Mouse (Mus musculus) liver, postnatal 0 days (tissue): Measurements from ENCODE around the gene Elp5. TPM values are rescaled to one million over a fixed set of nuclear protein-coding genes. Genes with fewer than 3 reads are reported as not detected.

Experiments used
- ATAC-seq: fragments of 200-750 bp; cut with Nextera tagmentation; 2 replicates; pipeline ENCODE4 v1.8.0; 2017; ENCODE audit warnings: mild to moderate bottlenecking, moderate library complexity
- DNase-seq: peaks from one replicate; pipeline ENCODE4 v3.0.0-alpha.2; 2016
- H3K27ac ChIP-seq: fragments of 300-500 bp; sonication (generic); 2 replicates; pipeline ENCODE4 v1.5.1; 2014; ENCODE audit warnings: antibody characterized with exemption, moderate library complexity, mild to moderate bottlenecking, low read depth
- H3K27me3 ChIP-seq: fragments of 300-500 bp; sonication (generic); 2 replicates; pipeline ENCODE4 v1.6.1; 2014; ENCODE audit warnings: low read length, control low read depth, mixed read lengths; ENCODE audit not compliant: insufficient read depth
- H3K36me3 ChIP-seq: fragments of 300-500 bp; sonication (generic); replicated peaks from 2 replicates; pipeline ENCODE4 v1.6.1; 2014; ENCODE audit warnings: mild to moderate bottlenecking, control low read depth, low read length, moderate library complexity, mixed read lengths; ENCODE audit not compliant: insufficient read depth
- H3K4me1 ChIP-seq: fragments of 300-500 bp; sonication (generic); 2 replicates; pipeline ENCODE4 v1.6.1; 2014; ENCODE audit warnings: antibody characterized with exemption, mild to moderate bottlenecking, control low read depth; ENCODE audit not compliant: insufficient read depth
- H3K4me2 ChIP-seq: fragments of 300-500 bp; sonication (generic); 2 replicates; pipeline ENCODE4 v1.6.1; 2014; ENCODE audit warnings: low read depth, mild to moderate bottlenecking, low read length, moderate library complexity, mixed read lengths
- H3K4me3 ChIP-seq: fragments of 300-500 bp; sonication (generic); 2 replicates; pipeline ENCODE4 v1.5.1; 2014; ENCODE audit warnings: low read depth, low read length
- H3K9ac ChIP-seq: fragments of 300-500 bp; sonication (generic); replicated peaks from 2 replicates; pipeline ENCODE4 v1.6.1; 2014; ENCODE audit warnings: mild to moderate bottlenecking, moderate library complexity
- H3K9me3 ChIP-seq: fragments of 300-500 bp; sonication (generic); 2 replicates; pipeline ENCODE4 v1.6.1; 2016; ENCODE audit warnings: mild to moderate bottlenecking, control low read depth, low read length, mixed read lengths
- CTCF ChIP-seq: sonication (generic); IDR thresholded peaks from 2 replicates; pipeline ENCODE4 v1.5.1; 2016; ENCODE audit warnings: antibody characterized with exemption, low read depth
- EP300 ChIP-seq: IDR thresholded peaks from 2 replicates; pipeline ENCODE4 v1.6.1; 2016; ENCODE audit warnings: antibody characterized with exemption, low read depth, mild to moderate bottlenecking
- WGBS: fragments of 180-500 bp; shearing (Covaris S2); extraction: QIAGEN DNeasy Blood & Tissue Kit; methylation state at CpG from one replicate; pipeline ENCODE4 v1.1.7; 2014; ENCODE audit not compliant: insufficient replicate concordance; 5-methylcytosine and 5-hydroxymethylcytosine counted together
- polyA plus RNA-seq: library from polyadenylated mRNA; unstranded; fragments of >200 nt; fragmentation: Nextera tagmentation; extraction: Ambion mirVana; gene quantifications from 2 replicates; pipeline ENCODE4 v1.2.1, GENCODE M21; 2015

Elp5 gene
- polyA plus RNA-seq, 1 experiment from 2014 or later, result 40.6 TPM

- peak; percentile 71 for DNase-seq
- H3K4me1 ChIP-seq, result peaks cover 20% of the 10 kb centered on the region
- peak overlapping the region; percentile 78 for H3K9ac ChIP-seq
- H3K4me2 ChIP-seq, result peak overlapping the region; percentile 93
- peaks cover 10% of the 10 kb centered on the region for H3K36me3 ChIP-seq
- peak overlapping the region; percentile 85 for H3K27ac ChIP-seq
- no peaks in the 10 kb centered on the region for H3K9me3 ChIP-seq
- ATAC-seq, result peak; percentile 71
- 82% methylated on average over 18 of the region's 18 CpGs for WGBS
- H3K4me3 ChIP-seq, result peak overlapping the region; percentile 73
- no peak for TF ChIP-seq CTCF
- TF ChIP-seq EP300, result peak; percentile 85
- H3K27me3 ChIP-seq, result peaks cover 22% of the 10 kb centered on the region; the same call in 1 of the 2 replicates
Observed at GRCm38 (mm10) chr11:69945997-69946891, 36.1 kb downstream of the Elp5 start.

GRCm38 (mm10) chr11:69945216-69945615, 37.1 kb downstream of the Elp5 start:
- peak overlapping the region; percentile 85; the same call in 1 of the 2 replicates for H3K27ac ChIP-seq
- peak overlapping the region; percentile 93 for H3K4me2 ChIP-seq
- peaks cover 20% of the 10 kb centered on the region; the same call in 1 of the 2 replicates for H3K27me3 ChIP-seq
- H3K4me3 ChIP-seq, result peak overlapping the region; percentile 73
- no peak overlapping the region; the same call in 1 of the 2 replicates for H3K9ac ChIP-seq
- peaks cover 20% of the 10 kb centered on the region for H3K4me1 ChIP-seq
- no peak for ATAC-seq
- no peak for DNase-seq
- WGBS, result 82% methylated on average over 13 of the region's 13 CpGs
- no peaks in the 10 kb centered on the region for H3K9me3 ChIP-seq
- TF ChIP-seq CTCF (no peak), EP300 (no peak)
- peaks cover 10% of the 10 kb centered on the region for H3K36me3 ChIP-seq

GRCm38 (mm10) chr11:69940962-69941361, 41.4 kb downstream of the Elp5 start:
- no peak overlapping the region for H3K4me2 ChIP-seq
- ATAC-seq, result no peak
- H3K27me3 ChIP-seq, result peaks cover 40% of the 10 kb centered on the region
- peaks cover 10% of the 10 kb centered on the region for H3K4me1 ChIP-seq
- 83% methylated on average over 4 of the region's 4 CpGs for WGBS
- no peak for DNase-seq
- no peak overlapping the region for H3K27ac ChIP-seq
- TF ChIP-seq CTCF (no peak), EP300 (no peak)
- H3K4me3 ChIP-seq, result no peak overlapping the region
- no peak overlapping the region for H3K9ac ChIP-seq
- no peaks in the 10 kb centered on the region for H3K9me3 ChIP-seq
- H3K36me3 ChIP-seq, result peaks cover 10% of the 10 kb centered on the region

GRCm38 (mm10) chr11:69939731-69940130, 42.6 kb downstream of the Elp5 start:
- TF ChIP-seq EP300, result no peak
- TF ChIP-seq CTCF, result no peak
- H3K9ac ChIP-seq, result no peak overlapping the region
- no peak overlapping the region for H3K4me2 ChIP-seq
- H3K4me1 ChIP-seq, result peaks cover 16% of the 10 kb centered on the region
- no peaks in the 10 kb centered on the region for H3K9me3 ChIP-seq
- H3K27me3 ChIP-seq, result peaks cover 52% of the 10 kb centered on the region
- no peak overlapping the region for H3K27ac ChIP-seq
- WGBS, result 90% methylated on average over 17 of the region's 17 CpGs
- peaks cover 6% of the 10 kb centered on the region for H3K36me3 ChIP-seq
- no peak for ATAC-seq
- H3K4me3 ChIP-seq, result no peak overlapping the region
- no peak for DNase-seq

- H3K4me3 ChIP-seq, result no peak overlapping the region
- H3K9ac ChIP-seq, result no peak overlapping the region
- H3K9me3 ChIP-seq, result no peaks in the 10 kb centered on the region
- ATAC-seq (no peak), DNase-seq (no peak)
- H3K4me2 ChIP-seq, result no peak overlapping the region
- H3K27me3 ChIP-seq, result peaks cover 58% of the 10 kb centered on the region
- no peak overlapping the region for H3K27ac ChIP-seq
- peaks cover 21% of the 10 kb centered on the region for H3K4me1 ChIP-seq
- H3K36me3 ChIP-seq, result peaks cover 4% of the 10 kb centered on the region
- WGBS, result 64% methylated on average over 5 of the region's 5 CpGs
- TF ChIP-seq EP300 (no peak), CTCF (no peak)
Observed at GRCm38 (mm10) chr11:69939181-69939580, 43.1 kb downstream of the Elp5 start.

GRCm38 (mm10) chr11:69938401-69938979, 43.8 kb downstream of the Elp5 start:
- Histone ChIP-seq H3K9ac (no peak overlapping the region), H3K4me3 (no peak overlapping the region), H3K4me2 (no peak overlapping the region), H3K9me3 (no peaks in the 10 kb centered on the region), H3K36me3 (no peaks in the 10 kb centered on the region; the same call in 1 of the 2 replicates), H3K27me3 (peaks cover 55% of the 10 kb centered on the region), H3K27ac (no peak overlapping the region), H3K4me1 (peaks cover 21% of the 10 kb centered on the region)
- 37% methylated on average over 9 of the region's 9 CpGs for WGBS
- TF ChIP-seq EP300, result no peak
- no peak for TF ChIP-seq CTCF
- ATAC-seq, result no peak
- DNase-seq, result no peak
